30 mouse cellular contexts compared by ENCODE assay signal in genomic region chr16:35252967-35253366, GRCm38 (mm10).
A peak's percentile ranks its signal among the peaks of the same experiment; 100 is the strongest.
DNase-seq lines count a peak whose midpoint lies in the region; ATAC-seq and TF ChIP-seq lines count a peak whose summit lies in the region.
"Had no signal": no experiment of that assay in that cellular context is flagged by ENCODE, and none has a peak within 500 bp of the region (broad histone marks: within the 10 kb centered on the region; RNA-seq: fewer than 3 reads in every experiment).

No protein-coding gene starts in this region.

- no peak for TF ChIP-seq EP300 in lung, postnatal 0 days (IDR thresholded peaks at IDR 0.05)

- no peak overlapping the region for H3K4me2 ChIP-seq in midbrain, embryonic 13.5 days (replicated peaks)
- H3K4me2 ChIP-seq in midbrain, embryonic 14.5 days (ENCODE audit: low read length): no peak overlapping the region
- H3K4me2 ChIP-seq in lung, postnatal 0 days (replicated peaks; ENCODE audit: low read depth, low read length): no peak overlapping the region
- H3K4me2 ChIP-seq: embryonic facial prominence, embryonic 13.5 days; heart, embryonic 12.5 days; kidney, embryonic 15.5 days; liver, embryonic 12.5 days; neural tube, embryonic 15.5 days had no signal

- H3K27me3 ChIP-seq in heart, embryonic 10.5 days (ENCODE audit: insufficient read depth, poor library complexity, severe bottlenecking): peaks cover 7% of the 10 kb centered on the region; the same call in 1 of the 2 replicates
- no peaks in the 10 kb centered on the region; the same call in 1 of the 2 replicates for H3K27me3 ChIP-seq in midbrain, embryonic 13.5 days
- no peaks in the 10 kb centered on the region for H3K27me3 ChIP-seq in midbrain, embryonic 14.5 days (ENCODE audit: control insufficient read depth, insufficient read depth, low read length)
- H3K27me3 ChIP-seq in lung, postnatal 0 days (replicated peaks; ENCODE audit: insufficient read depth, low read length): no peaks in the 10 kb centered on the region
- H3K27me3 ChIP-seq: embryonic facial prominence, embryonic 13.5 days; kidney, embryonic 15.5 days; neural tube, embryonic 15.5 days had no signal

- 43% methylated on average over 6 of the region's 6 CpGs for WGBS in heart, embryonic 10.5 days
- WGBS in midbrain, embryonic 13.5 days: 33% methylated on average over 6 of the region's 6 CpGs
- WGBS in midbrain, embryonic 14.5 days: 26% methylated on average over 6 of the region's 6 CpGs
- WGBS in lung, postnatal 0 days: 54% methylated on average over 6 of the region's 6 CpGs

- no peak for DNase-seq in heart, embryonic 10.5 days (ENCODE audit: low spot score)
- no peak for DNase-seq in heart, postnatal 25 days (ENCODE audit: low spot score)
- no peak for DNase-seq in midbrain, embryonic 14.5 days
- DNase-seq in layer of hippocampus, adult 9-11 months: peak; percentile 51
- no peak for DNase-seq in yolk sac, embryonic 10.5 days (ENCODE audit: low spot score)
- no peak for DNase-seq in lung, postnatal 0 days (ENCODE audit: low spot score)
- DNase-seq: adrenal gland, postnatal 25 days; cerebellum, adult 18-20 months; cerebellum, postnatal 10 days; gastrocnemius, adult 2 months; gastrocnemius, postnatal 36 days; heart, adult 18-20 months; kidney, adult 18-20 months; kidney, postnatal 25 days; left cerebral cortex, postnatal 4 days; liver, postnatal 0 days; right cerebral cortex, adult 18-20 months; thymus, adult 2 months; thymus, postnatal 36 days had no signal

- peak; percentile 34; the same call in 1 of the 2 replicates for ATAC-seq in midbrain, embryonic 13.5 days
- no peak for ATAC-seq in midbrain, embryonic 14.5 days (ENCODE audit: low FRiP score, low TSS enrichment)
- ATAC-seq in lung, postnatal 0 days: no peak
- ATAC-seq: forebrain, embryonic 14.5 days; hindbrain, embryonic 16.5 days; liver, embryonic 12.5 days; liver, postnatal 0 days; Patski had no signal

- no peaks in the 10 kb centered on the region for H3K9me3 ChIP-seq in heart, embryonic 10.5 days
- no peaks in the 10 kb centered on the region for H3K9me3 ChIP-seq in midbrain, embryonic 13.5 days
- no peaks in the 10 kb centered on the region for H3K9me3 ChIP-seq in midbrain, embryonic 14.5 days (ENCODE audit: control insufficient read depth, low read length)
- H3K9me3 ChIP-seq in lung, postnatal 0 days (ENCODE audit: low read length): no peaks in the 10 kb centered on the region
- H3K9me3 ChIP-seq: embryonic facial prominence, embryonic 13.5 days; heart, embryonic 12.5 days; kidney, embryonic 15.5 days; liver, embryonic 12.5 days; neural tube, embryonic 15.5 days had no signal

- intact Hi-C loops in heart, postnatal 25 days (cut with DNase I): no loop called here

- H3K27ac ChIP-seq in heart, embryonic 10.5 days: peak overlapping the region; percentile 75
- no peak overlapping the region for H3K27ac ChIP-seq in midbrain, embryonic 13.5 days
- no peak overlapping the region for H3K27ac ChIP-seq in midbrain, embryonic 14.5 days (replicated peaks; ENCODE audit: low read depth, low read length)
- H3K27ac ChIP-seq in lung, postnatal 0 days (ENCODE audit: low read length): no peak overlapping the region
- H3K27ac ChIP-seq: embryonic facial prominence, embryonic 13.5 days; gastrocnemius, adult 2 months; kidney, embryonic 15.5 days; liver, embryonic 12.5 days; macrophage; neural tube, embryonic 15.5 days had no signal

- H3K4me1 ChIP-seq in heart, embryonic 10.5 days: peaks cover 78% of the 10 kb centered on the region
- peaks cover 16% of the 10 kb centered on the region for H3K4me1 ChIP-seq in midbrain, embryonic 13.5 days (replicated peaks)
- H3K4me1 ChIP-seq in midbrain, embryonic 14.5 days (ENCODE audit: control insufficient read depth, insufficient read depth, low read length): peaks cover 6% of the 10 kb centered on the region; the same call in 1 of the 2 replicates
- H3K4me1 ChIP-seq in lung, postnatal 0 days (ENCODE audit: insufficient read depth, low read depth, low read length): no peaks in the 10 kb centered on the region
- H3K4me1 ChIP-seq: liver, embryonic 12.5 days had no signal

- TF ChIP-seq CTCF in lung, postnatal 0 days (IDR thresholded peaks at IDR 0.05): no peak

- H3K4me3 ChIP-seq in heart, embryonic 10.5 days: no peak overlapping the region
- no peak overlapping the region for H3K4me3 ChIP-seq in midbrain, embryonic 13.5 days (replicated peaks)
- H3K4me3 ChIP-seq in midbrain, embryonic 14.5 days (replicated peaks; ENCODE audit: low read depth, low read length): no peak overlapping the region
- no peak overlapping the region for H3K4me3 ChIP-seq in lung, postnatal 0 days (ENCODE audit: low read depth, low read length)
- H3K4me3 ChIP-seq: embryonic facial prominence, embryonic 13.5 days; erythroblast, embryonic 14.5 days; gastrocnemius, adult 2 months; heart, embryonic 12.5 days; kidney, embryonic 15.5 days; liver, embryonic 12.5 days; neural tube, embryonic 15.5 days had no signal

- no peak overlapping the region for H3K9ac ChIP-seq in midbrain, embryonic 13.5 days (replicated peaks)
- H3K9ac ChIP-seq in midbrain, embryonic 14.5 days (replicated peaks; ENCODE audit: low read length): no peak overlapping the region
- H3K9ac ChIP-seq in lung, postnatal 0 days (replicated peaks; ENCODE audit: low read depth): no peak overlapping the region
- H3K9ac ChIP-seq: embryonic facial prominence, embryonic 13.5 days; heart, embryonic 12.5 days; kidney, embryonic 15.5 days; liver, embryonic 12.5 days; liver, postnatal 0 days; neural tube, embryonic 15.5 days had no signal

- peaks cover 5% of the 10 kb centered on the region; the same call in 1 of the 2 replicates for H3K36me3 ChIP-seq in heart, embryonic 10.5 days
- peaks cover 11% of the 10 kb centered on the region; the same call in 1 of the 2 replicates for H3K36me3 ChIP-seq in midbrain, embryonic 13.5 days
- H3K36me3 ChIP-seq in midbrain, embryonic 14.5 days (ENCODE audit: control insufficient read depth, insufficient read depth, low read length): no peaks in the 10 kb centered on the region
- H3K36me3 ChIP-seq in lung, postnatal 0 days (ENCODE audit: insufficient read depth, low read length): no peaks in the 10 kb centered on the region
- H3K36me3 ChIP-seq: heart, embryonic 12.5 days; kidney, embryonic 15.5 days; liver, embryonic 12.5 days had no signal
